Mouse (Mus musculus) erythroblast, embryonic 14.5 days (primary cell): ENCODE data around the gene Cmtr1. TPM values are rescaled to one million over a fixed set of nuclear protein-coding genes. Genes with fewer than 3 reads are reported as not detected.
A peak's percentile ranks its signal among the peaks of the same experiment; 100 is the strongest.
"Not testable (repeated sequence)": the region's sequence is repeated elsewhere in the genome, so short reads cannot be mapped to it uniquely, and the experiment has no call there.

Source experiments
- H3K27me3 ChIP-seq: 2 replicates; pipeline ENCODE4 v1.6.1; 2012; ENCODE audit warnings: inconsistent platforms; ENCODE audit not compliant: control insufficient read depth
- H3K36me3 ChIP-seq: 2 replicates; pipeline ENCODE4 v1.6.1; 2012; ENCODE audit warnings: mild to moderate bottlenecking, inconsistent platforms; ENCODE audit not compliant: control insufficient read depth
- H3K4me1 ChIP-seq: 2 replicates; pipeline ENCODE4 v1.6.1; 2012; ENCODE audit warnings: inconsistent platforms; ENCODE audit not compliant: control insufficient read depth
- H3K4me3 ChIP-seq: replicated peaks from 2 replicates; pipeline ENCODE3; 2012; ENCODE audit warnings: moderate library complexity, mild to moderate bottlenecking, inconsistent platforms
- H3K9me3 ChIP-seq: 2 replicates; pipeline ENCODE4 v1.6.1; 2012; ENCODE audit warnings: low read length, inconsistent platforms, mixed read lengths; ENCODE audit not compliant: control insufficient read depth
- GATA1 ChIP-seq: IDR thresholded peaks from 2 replicates; pipeline ENCODE4 v1.6.1; 2012; ENCODE audit warnings: low read length, inconsistent platforms, mixed read lengths
- TAL1 ChIP-seq: IDR thresholded peaks from 3 replicates; pipeline ENCODE4 v1.6.1; 2012; ENCODE audit warnings: low read length, inconsistent platforms, mixed read lengths
- polyA plus RNA-seq: library from polyadenylated mRNA; stranded (reverse); fragments of >175 nt; gene quantifications from 2 replicates; pipeline ENCODE4 v1.2.3, GENCODE M21; 2012

Gene Cmtr1
- 3.9 and 4.5 TPM in 2 replicates for polyA plus RNA-seq

DNA sequence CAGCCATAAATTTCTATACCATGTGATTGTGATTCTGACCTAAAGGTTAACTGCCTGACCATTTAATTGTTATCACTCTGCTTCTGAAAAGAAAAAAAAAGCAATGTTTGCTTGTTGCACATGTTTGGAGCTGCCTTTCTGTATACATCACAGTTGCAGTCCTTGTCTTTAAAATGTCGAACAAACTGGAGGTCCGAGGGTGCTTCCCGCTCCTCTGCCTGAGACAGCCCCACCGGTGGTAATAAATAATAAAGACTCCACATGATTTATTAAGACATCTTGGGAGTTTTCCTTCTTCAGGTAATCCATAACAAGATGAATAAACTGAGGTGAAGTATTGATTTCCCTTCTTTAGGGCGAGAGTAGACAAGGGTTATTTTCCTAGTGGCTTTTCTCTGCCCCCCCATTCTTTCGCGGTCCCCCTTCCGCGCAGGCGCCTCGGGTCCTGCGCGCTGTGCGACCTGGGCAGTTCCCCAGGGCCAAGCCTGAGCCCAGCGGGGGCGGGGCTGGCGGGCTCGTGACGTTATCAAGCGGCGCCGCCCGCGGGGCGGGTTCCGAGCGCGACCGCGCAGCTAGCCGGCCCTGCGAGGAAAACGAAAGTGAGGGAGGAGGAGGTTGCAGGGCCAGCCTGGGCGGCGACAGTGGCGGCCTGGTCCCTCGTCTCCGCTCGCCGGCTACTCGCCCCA lies at the start of gene Cmtr1:
Gene Cmtr1 (plus strand): TSS at position 520 of the 686 bp plus-strand sequence.
- no peaks in the 10 kb centered on the region for H3K27me3 ChIP-seq
- no peaks in the 10 kb centered on the region for H3K9me3 ChIP-seq
- H3K4me3 ChIP-seq, result peak within 1 kb of the TSS; percentile 90
- peaks cover 61% of the 10 kb centered on the region for H3K4me1 ChIP-seq
- H3K36me3 ChIP-seq, result peaks cover 34% of the 10 kb centered on the region
- TF ChIP-seq TAL1 (no peak), GATA1 (no peak)

DNA sequence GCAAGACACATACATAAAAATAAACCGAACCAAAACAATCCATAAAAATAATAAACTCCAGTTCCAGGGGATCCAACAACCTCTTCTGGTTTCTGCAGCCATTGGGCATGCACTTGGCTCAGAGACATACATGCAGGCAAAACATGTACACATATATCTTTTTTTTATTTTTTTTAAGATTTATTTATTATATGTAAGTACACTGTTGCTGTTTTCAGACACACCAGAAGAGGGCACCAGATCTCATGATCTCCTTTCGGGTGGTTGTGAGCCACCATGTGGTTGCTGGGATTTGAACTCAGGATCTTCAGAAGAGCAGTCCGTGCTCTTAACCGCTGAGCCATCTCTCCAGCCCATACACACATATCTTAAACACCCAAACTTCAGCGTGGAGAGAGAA lies 46.9 kb upstream of the Cmtr1 start:
- peaks cover 20% of the 10 kb centered on the region for H3K36me3 ChIP-seq
- not testable (repeated sequence) for H3K27me3 ChIP-seq, H3K9me3 ChIP-seq, H3K4me3 ChIP-seq
- peaks cover 43% of the 10 kb centered on the region for H3K4me1 ChIP-seq

DNA sequence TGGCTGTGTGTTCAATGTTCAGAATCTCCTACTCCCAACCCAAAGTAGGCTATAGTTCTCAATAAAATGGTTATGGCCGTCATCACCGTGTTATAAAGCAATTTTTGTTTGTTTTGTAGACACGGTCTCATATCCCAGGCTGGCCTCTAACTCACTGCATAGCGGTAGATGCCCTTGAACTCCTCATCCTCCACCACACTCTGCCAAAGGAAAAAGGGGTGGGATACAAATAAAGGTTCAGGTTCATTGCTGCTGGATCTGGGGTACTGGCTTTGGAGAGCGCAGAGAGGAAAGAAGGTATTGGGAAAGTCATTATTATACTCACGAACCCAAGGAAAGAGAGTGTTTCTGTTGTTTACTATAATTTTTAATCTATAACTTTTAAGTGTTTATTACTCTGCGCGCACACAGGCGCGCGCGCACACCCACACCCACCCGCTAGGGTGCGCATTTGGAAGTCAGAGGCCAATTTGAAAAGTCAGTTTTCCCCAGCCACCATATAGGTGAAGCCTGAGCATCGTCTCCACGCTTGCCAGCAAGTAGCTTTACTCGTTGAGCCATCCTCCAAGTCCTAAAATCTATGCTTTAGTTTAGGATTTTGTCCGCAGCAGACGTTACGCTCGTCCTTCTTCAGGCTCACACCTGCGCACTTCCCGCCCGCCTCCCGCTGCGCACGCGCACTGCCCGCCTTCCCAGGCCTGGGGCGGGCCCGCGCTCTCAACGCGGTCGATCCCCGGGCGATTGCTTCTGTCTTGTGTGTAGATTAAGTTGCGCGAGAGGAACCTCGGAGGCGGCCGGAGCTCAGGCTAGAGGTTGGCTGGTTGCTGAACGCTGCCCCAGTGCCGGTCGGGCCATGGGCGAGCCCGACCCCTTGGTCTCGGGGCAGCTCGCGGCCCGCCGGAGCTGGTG lies 46.0 kb upstream of the Cmtr1 start, which contains the start of the genes Rnf8 and Gm28043:
Gene Rnf8 (plus strand): TSS at position 676 of the 909 bp plus-strand sequence.
Gene Gm28043 (plus strand): TSS at position 762 of the 909 bp plus-strand sequence.
- H3K4me3 ChIP-seq, result peak within 1 kb of the TSS; percentile 91
- peaks cover 44% of the 10 kb centered on the region for H3K4me1 ChIP-seq
- TF ChIP-seq GATA1 (no peak), TAL1 (no peak)
- H3K36me3 ChIP-seq, result peaks cover 30% of the 10 kb centered on the region
- no peaks in the 10 kb centered on the region for H3K27me3 ChIP-seq
- no peaks in the 10 kb centered on the region for H3K9me3 ChIP-seq

DNA sequence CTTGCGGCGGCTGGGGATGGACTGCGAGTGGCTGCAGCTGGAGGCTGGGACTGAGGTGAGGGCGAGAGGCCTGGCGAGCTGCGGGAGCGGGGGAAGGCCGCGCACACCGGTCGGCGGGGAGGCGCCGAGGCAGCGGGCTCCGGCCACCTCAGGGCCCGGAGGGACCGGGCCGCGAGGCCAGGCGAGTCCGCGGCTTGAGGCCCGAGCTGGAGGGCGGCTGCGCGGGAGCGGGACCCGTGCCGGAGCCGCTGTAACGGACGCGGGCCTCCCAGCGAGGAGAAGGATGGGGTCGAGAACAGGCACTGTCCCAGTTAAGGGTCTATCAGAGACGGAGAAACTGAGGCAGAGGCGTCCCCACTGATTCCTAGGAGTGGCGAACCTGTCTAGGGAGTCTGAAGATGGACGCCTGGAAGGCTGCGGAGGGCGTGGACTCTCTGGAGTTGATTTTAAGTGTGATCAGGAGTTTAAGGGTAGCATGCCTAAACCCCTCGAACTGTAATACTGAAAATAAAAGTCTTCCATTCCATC lies 45.3 kb upstream of the Cmtr1 start:
- Histone ChIP-seq H3K9me3 (no peaks in the 10 kb centered on the region), H3K4me1 (peaks cover 44% of the 10 kb centered on the region), H3K36me3 (peaks cover 37% of the 10 kb centered on the region), H3K4me3 (peak overlapping the region; percentile 91), H3K27me3 (no peaks in the 10 kb centered on the region)
- TF ChIP-seq GATA1 (no peak), TAL1 (no peak)

DNA sequence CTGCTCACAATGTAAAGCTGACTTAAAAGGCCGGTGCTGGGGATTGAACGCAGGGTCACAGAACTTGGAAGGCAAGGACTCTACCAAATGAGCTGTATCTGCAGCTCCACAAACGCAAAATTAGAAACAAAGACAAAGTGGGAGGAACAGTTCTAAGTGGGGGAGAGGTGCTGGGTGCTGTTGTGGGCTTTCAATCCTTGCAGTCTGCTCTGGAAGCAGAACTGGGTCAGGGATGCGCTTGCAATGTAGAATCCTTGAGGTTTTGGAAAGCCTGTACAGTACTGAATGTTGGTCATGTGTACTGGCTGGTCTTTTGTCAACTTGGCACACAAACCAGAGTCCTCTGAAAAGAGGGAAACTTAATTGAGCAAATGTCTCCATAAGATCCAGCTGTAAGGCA lies 44.8 kb upstream of the Cmtr1 start:
- no peaks in the 10 kb centered on the region for H3K27me3 ChIP-seq
- H3K4me1 ChIP-seq, result peaks cover 44% of the 10 kb centered on the region
- H3K9me3 ChIP-seq, result no peaks in the 10 kb centered on the region
- peaks cover 40% of the 10 kb centered on the region for H3K36me3 ChIP-seq
- H3K4me3 ChIP-seq, result peak overlapping the region; percentile 91
- no peak for TF ChIP-seq TAL1
- no peak for TF ChIP-seq GATA1

DNA sequence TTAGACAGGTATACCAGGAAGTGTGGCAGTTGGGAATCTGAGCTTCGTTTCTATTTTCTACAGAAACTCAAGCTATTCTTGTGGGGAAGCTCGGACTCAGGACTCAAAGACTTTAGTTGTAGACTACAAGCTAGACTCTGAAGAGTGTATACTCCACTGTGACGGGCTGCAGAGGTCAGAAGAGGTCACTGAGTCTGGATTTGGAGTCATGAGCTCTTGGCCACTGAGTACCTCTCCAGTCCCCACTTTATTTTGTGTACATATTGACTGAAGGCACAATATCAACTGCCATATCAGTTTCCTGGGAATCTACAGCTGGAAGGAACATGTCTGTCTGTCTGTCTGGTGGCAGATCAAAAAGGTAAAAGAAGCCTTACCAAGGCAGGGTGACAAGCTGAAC lies 41.2 kb upstream of the Cmtr1 start:
- Histone ChIP-seq H3K27me3 (no peaks in the 10 kb centered on the region), H3K36me3 (peaks cover 76% of the 10 kb centered on the region), H3K9me3 (no peaks in the 10 kb centered on the region), H3K4me3 (no peak overlapping the region), H3K4me1 (peaks cover 35% of the 10 kb centered on the region)
- no peak for TF ChIP-seq GATA1
- no peak for TF ChIP-seq TAL1

DNA sequence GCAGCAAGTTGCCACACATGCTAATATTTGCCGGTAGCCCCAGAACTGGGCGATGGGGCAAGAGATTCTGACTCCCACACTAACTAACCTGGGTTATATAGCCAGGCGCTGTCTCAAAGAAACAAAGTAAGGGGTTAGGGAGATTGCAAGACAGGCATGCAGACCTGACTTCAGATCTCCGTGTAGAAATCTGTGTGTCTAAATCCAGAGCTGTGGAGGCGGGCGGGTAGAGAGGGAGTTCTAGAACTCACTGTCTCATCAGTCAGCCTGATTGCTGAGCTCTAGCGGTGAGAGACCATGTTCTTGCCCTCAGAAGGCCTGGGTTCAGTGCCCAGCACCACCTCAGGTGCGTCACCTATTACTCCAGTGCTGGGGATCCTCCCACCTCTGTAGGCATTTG lies 36.9 kb upstream of the Cmtr1 start:
- Histone ChIP-seq H3K4me3 (no peak overlapping the region), H3K36me3 (peaks cover 98% of the 10 kb centered on the region), H3K4me1 (peaks cover 21% of the 10 kb centered on the region), H3K27me3 (no peaks in the 10 kb centered on the region), H3K9me3 (no peaks in the 10 kb centered on the region)
- TF ChIP-seq TAL1 (no peak), GATA1 (no peak)

DNA sequence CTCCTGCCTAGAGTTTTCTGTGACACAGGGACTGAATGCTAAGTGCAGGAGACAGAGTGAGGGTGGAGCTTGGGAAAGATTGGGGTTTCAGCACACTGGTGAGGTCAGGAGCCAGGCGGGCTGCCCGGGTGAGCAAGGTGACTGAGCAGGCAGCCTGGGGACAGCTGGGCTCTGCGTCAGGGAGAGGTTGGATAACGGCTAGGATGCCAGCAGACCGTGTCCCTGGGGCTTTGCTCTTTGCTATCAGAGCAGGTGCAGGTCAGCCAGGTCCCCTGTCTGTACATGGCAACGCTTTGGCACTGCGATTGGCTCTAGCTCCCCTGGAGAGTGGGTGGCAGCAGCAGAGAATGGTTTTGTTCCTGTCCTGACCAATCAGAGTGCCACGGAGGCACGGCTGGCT lies 33.1 kb upstream of the Cmtr1 start:
- no peak overlapping the region for H3K4me3 ChIP-seq
- TF ChIP-seq GATA1 (no peak), TAL1 (no peak)
- H3K36me3 ChIP-seq, result peaks cover 99% of the 10 kb centered on the region
- no peaks in the 10 kb centered on the region for H3K27me3 ChIP-seq
- peaks cover 48% of the 10 kb centered on the region for H3K4me1 ChIP-seq
- no peaks in the 10 kb centered on the region for H3K9me3 ChIP-seq

DNA sequence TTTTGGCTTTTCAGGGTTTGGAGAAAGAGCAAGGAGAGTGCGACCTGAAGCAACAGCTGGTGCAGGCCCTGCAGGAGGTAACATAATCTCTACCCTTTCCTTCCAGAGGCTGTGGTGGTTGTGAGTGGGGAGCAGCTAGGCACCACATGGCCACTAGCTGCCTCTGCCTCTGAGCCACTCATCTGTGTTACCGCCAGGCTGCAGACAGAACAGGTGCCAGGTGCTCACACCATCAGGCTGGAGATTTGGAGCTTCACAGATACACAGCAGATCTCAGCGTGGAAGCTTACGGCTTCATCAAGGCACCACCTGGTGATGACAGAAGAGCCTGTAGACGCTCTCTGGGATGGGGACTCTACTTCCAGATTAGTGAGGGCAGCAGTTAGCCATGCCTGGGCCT lies 31.4 kb upstream of the Cmtr1 start:
- Histone ChIP-seq H3K27me3 (no peaks in the 10 kb centered on the region), H3K4me1 (peaks cover 48% of the 10 kb centered on the region), H3K4me3 (no peak overlapping the region), H3K36me3 (peaks cover 99% of the 10 kb centered on the region), H3K9me3 (no peaks in the 10 kb centered on the region)
- TF ChIP-seq GATA1, result no peak
- TF ChIP-seq TAL1, result no peak
